Mouse (Mus musculus): ENCODE results near the gene Fam221b.
A peak's percentile ranks its signal among the peaks of the same experiment; 100 is the strongest.

Fam221b gene

DNA sequence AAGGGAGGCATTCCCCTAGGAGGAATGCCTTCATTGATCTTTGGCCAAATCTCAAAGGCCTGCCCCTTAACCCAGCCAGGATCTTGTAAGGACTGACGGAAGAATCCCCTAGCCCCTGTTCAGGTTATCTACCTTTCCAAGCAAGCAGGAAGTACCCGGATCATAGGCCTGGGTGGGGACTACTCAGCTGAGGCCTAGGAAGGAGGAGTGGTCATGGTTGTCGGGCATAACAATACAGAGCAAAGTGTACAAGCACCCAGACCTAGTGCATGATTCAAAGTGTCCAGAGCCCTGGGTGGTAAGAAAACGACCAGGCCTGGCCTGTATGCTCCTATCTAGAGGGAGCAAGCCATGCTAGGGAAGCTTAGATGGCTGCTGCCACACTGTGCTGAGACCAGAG is 6.7 kb upstream of the Fam221b start:
- H3K9me3 ChIP-seq (ENCODE audit: low read length) = no peaks in the 10 kb centered on the region
- H3K4me1 ChIP-seq (replicated peaks; ENCODE audit: low read depth, low read length) = peaks cover 33% of the 10 kb centered on the region
- peaks cover 3% of the 10 kb centered on the region for H3K27me3 ChIP-seq (ENCODE audit: insufficient read depth, low read length)
- 0 out of 2 replicates have a peak overlapping the region, but pooled peaks have one; percentile 13 for H3K4me3 ChIP-seq (replicated peaks; ENCODE audit: low read length)
- H3K36me3 ChIP-seq (ENCODE audit: insufficient read depth, low read length) = 0 out of 2 replicates have a peak, but pooled peaks cover 3% of the 10 kb centered on the region
- TF ChIP-seq POU5F1 (IDR thresholded peaks at IDR 0.05; ENCODE audit: borderline replicate concordance, low read length) (no peak), CTCF (conservative IDR thresholded peaks at IDR 0.05; ENCODE audit: low read length) (no peak), NANOG (IDR thresholded peaks at IDR 0.05; ENCODE audit: borderline replicate concordance, low read length) (no peak)

DNA sequence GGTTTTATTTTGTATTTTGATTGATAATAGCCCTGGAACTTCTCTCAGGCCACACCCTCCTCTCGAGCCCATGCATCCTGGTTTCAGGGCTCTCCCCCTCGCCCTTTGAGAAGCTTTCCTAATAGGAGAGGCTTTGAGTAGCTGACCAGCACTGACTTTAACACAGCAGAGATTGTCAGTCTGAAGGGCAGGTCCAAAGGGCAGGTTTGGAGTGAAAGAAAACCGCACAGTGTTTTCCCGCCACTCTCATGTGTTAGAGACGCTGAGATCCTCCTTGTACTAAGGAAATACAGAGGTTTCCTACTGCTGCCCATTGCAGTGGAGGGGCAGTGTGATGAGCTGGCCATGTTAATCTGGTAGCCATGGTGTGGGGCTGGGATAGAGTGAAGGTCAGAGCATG is 6.0 kb upstream of the Fam221b start:
- Histone ChIP-seq H3K4me1 (replicated peaks; ENCODE audit: low read depth, low read length) (peaks cover 35% of the 10 kb centered on the region), H3K9me3 (ENCODE audit: low read length) (no peaks in the 10 kb centered on the region), H3K27me3 (ENCODE audit: insufficient read depth, low read length) (peaks cover 8% of the 10 kb centered on the region), H3K4me3 (replicated peaks; ENCODE audit: low read length) (no peak overlapping the region), H3K36me3 (ENCODE audit: insufficient read depth, low read length) (0 out of 2 replicates have a peak, but pooled peaks cover 3% of the 10 kb centered on the region)
- TF ChIP-seq CTCF (conservative IDR thresholded peaks at IDR 0.05; ENCODE audit: low read length) (no peak), POU5F1 (IDR thresholded peaks at IDR 0.05; ENCODE audit: borderline replicate concordance, low read length) (no peak), NANOG (IDR thresholded peaks at IDR 0.05; ENCODE audit: borderline replicate concordance, low read length) (no peak)

DNA sequence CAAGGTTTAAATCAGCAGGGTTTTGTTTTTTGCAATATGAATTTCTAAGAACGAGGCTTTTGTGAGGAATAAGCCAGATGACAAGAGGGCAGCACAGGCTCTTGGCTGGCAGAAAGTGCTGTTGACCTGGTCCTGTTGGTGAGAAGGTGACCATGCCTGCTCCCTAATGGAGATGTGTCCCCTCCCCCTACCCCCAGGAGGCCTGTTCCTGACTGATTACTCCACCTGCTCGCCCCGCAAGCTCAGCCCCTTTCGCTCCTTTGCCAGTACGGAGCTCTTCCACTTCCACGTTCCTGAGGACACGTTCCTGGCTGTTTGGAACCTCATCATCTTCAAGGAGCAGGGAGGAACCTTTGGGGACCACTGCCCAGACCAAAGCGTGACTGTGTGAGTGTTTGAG is 4.8 kb upstream of the Fam221b start:
- Histone ChIP-seq H3K27me3 (ENCODE audit: insufficient read depth, low read length) (peaks cover 14% of the 10 kb centered on the region), H3K4me3 (replicated peaks; ENCODE audit: low read length) (no peak overlapping the region), H3K36me3 (ENCODE audit: insufficient read depth, low read length) (0 out of 2 replicates have a peak, but pooled peaks cover 3% of the 10 kb centered on the region), H3K4me1 (replicated peaks; ENCODE audit: low read depth, low read length) (peaks cover 43% of the 10 kb centered on the region), H3K9me3 (ENCODE audit: low read length) (no peaks in the 10 kb centered on the region)
- TF ChIP-seq NANOG (IDR thresholded peaks at IDR 0.05; ENCODE audit: borderline replicate concordance, low read length) (no peak), CTCF (conservative IDR thresholded peaks at IDR 0.05; ENCODE audit: low read length) (no peak), POU5F1 (IDR thresholded peaks at IDR 0.05; ENCODE audit: borderline replicate concordance, low read length) (no peak)

DNA sequence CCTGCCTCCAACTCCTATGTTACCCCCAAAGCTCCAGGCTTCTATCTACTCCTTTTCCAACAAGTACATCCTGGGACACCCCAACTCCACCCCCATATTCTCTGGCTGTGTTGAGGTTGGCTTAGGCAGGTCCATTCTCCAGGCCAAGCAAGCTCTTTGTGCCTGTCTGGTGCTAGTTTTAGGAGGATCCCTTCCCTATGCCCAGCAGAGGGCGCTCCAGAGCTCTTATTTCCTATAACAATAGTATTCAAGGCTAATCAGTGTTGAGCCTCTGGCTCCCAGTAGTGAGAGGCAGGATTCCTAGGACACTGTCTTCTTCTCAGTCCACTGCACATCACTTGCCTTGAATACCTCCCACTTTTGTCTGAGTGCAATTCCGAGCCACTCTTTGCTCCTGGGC is 3.1 kb upstream of the Fam221b start:
- 0 out of 2 replicates have a peak, but pooled peaks cover 3% of the 10 kb centered on the region for H3K36me3 ChIP-seq (ENCODE audit: insufficient read depth, low read length)
- no peak overlapping the region for H3K4me3 ChIP-seq (replicated peaks; ENCODE audit: low read length)
- H3K9me3 ChIP-seq (ENCODE audit: low read length) = no peaks in the 10 kb centered on the region
- peaks cover 50% of the 10 kb centered on the region for H3K4me1 ChIP-seq (replicated peaks; ENCODE audit: low read depth, low read length)
- TF ChIP-seq CTCF (conservative IDR thresholded peaks at IDR 0.05; ENCODE audit: low read length) = peak; percentile 75
- no peak for TF ChIP-seq POU5F1 (IDR thresholded peaks at IDR 0.05; ENCODE audit: borderline replicate concordance, low read length)
- TF ChIP-seq NANOG (IDR thresholded peaks at IDR 0.05; ENCODE audit: borderline replicate concordance, low read length) = no peak
- peaks cover 22% of the 10 kb centered on the region for H3K27me3 ChIP-seq (ENCODE audit: insufficient read depth, low read length)

DNA sequence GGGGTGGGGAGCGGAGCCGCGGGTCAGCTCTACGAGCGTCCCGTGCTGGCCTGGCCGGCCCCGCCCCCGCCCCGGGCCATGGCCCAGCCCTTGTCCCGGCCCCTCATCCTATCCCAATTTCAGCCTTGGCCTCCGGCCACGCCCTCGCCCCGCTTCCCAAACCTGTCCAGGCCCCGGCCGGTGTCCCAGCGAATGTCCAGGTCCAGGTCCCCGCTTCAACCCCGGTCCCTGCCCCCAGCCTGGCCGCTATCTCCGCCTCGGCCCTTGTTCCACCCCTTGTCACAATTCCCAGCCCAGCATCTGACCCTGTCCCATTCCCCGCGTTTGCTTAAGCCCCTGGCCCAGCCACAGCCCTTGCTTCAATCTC is 466 bp upstream of the Fam221b start:
- H3K4me3 ChIP-seq (replicated peaks; ENCODE audit: low read length) = peak overlapping the region; percentile 82
- H3K9me3 ChIP-seq (ENCODE audit: low read length) = no peaks in the 10 kb centered on the region
- H3K36me3 ChIP-seq (ENCODE audit: insufficient read depth, low read length) = 0 out of 2 replicates have a peak, but pooled peaks cover under 1% of the 10 kb centered on the region
- H3K4me1 ChIP-seq (replicated peaks; ENCODE audit: low read depth, low read length) = peaks cover 33% of the 10 kb centered on the region
- H3K27me3 ChIP-seq (ENCODE audit: insufficient read depth, low read length) = peaks cover 44% of the 10 kb centered on the region
- TF ChIP-seq CTCF (conservative IDR thresholded peaks at IDR 0.05; ENCODE audit: low read length) (no peak), POU5F1 (IDR thresholded peaks at IDR 0.05; ENCODE audit: borderline replicate concordance, low read length) (no peak), NANOG (IDR thresholded peaks at IDR 0.05; ENCODE audit: borderline replicate concordance, low read length) (no peak)

DNA sequence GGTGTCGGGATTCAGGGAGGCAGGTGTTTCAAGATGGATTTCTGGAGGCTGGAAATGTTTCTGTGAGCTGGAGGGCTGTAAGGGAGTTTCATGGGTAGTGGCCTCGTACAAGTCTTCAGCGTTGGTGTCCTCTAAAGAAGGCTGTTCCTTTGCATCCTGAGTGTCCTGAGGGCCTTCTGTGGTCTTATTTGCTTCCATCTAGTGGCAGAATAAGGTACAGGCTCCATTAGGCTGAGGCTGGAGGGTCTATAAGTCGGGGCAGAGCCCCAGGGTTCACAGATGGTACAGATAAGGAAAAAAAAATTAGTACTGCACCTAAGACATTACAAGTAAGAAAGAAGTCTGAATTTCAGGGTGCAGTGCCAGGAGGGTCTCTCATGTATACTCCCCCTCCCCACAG is 2.5 kb downstream of the Fam221b start:
- Histone ChIP-seq H3K4me3 (replicated peaks; ENCODE audit: low read length) (no peak overlapping the region), H3K4me1 (replicated peaks; ENCODE audit: low read depth, low read length) (peaks cover 17% of the 10 kb centered on the region), H3K36me3 (ENCODE audit: insufficient read depth, low read length) (no peaks in the 10 kb centered on the region), H3K27me3 (ENCODE audit: insufficient read depth, low read length) (peaks cover 66% of the 10 kb centered on the region), H3K9me3 (ENCODE audit: low read length) (no peaks in the 10 kb centered on the region)
- TF ChIP-seq CTCF (conservative IDR thresholded peaks at IDR 0.05; ENCODE audit: low read length) = peak; percentile 47
- TF ChIP-seq POU5F1 (IDR thresholded peaks at IDR 0.05; ENCODE audit: borderline replicate concordance, low read length) = no peak

DNA sequence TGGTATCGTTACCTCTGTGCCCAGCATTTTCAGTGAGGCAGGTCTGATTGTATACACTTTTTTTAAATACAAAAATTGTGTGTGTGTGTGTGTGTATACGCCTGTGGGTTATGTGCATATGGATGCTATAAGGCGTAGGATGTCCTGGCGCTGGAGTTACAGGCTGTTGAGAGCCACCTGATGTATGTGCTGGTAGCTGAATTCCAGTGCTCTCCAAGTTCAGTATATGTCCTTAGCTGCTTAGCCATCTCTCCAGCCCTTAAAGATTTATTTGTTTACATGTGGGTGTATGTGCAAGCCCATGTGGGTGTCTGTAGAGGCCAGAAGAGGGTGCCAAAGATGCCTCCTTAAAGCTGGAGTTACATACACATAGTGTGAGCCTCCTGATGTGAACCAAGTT is 11.8 kb downstream of the Fam221b start:
- no peak for TF ChIP-seq POU5F1 (IDR thresholded peaks at IDR 0.05; ENCODE audit: borderline replicate concordance, low read length)
- no peak for TF ChIP-seq CTCF (conservative IDR thresholded peaks at IDR 0.05; ENCODE audit: low read length)
- TF ChIP-seq NANOG (IDR thresholded peaks at IDR 0.05; ENCODE audit: borderline replicate concordance, low read length) = no peak
- Histone ChIP-seq H3K4me3 (replicated peaks; ENCODE audit: low read length) (peak overlapping the region; percentile 94), H3K36me3 (ENCODE audit: insufficient read depth, low read length) (no peaks in the 10 kb centered on the region)

DNA sequence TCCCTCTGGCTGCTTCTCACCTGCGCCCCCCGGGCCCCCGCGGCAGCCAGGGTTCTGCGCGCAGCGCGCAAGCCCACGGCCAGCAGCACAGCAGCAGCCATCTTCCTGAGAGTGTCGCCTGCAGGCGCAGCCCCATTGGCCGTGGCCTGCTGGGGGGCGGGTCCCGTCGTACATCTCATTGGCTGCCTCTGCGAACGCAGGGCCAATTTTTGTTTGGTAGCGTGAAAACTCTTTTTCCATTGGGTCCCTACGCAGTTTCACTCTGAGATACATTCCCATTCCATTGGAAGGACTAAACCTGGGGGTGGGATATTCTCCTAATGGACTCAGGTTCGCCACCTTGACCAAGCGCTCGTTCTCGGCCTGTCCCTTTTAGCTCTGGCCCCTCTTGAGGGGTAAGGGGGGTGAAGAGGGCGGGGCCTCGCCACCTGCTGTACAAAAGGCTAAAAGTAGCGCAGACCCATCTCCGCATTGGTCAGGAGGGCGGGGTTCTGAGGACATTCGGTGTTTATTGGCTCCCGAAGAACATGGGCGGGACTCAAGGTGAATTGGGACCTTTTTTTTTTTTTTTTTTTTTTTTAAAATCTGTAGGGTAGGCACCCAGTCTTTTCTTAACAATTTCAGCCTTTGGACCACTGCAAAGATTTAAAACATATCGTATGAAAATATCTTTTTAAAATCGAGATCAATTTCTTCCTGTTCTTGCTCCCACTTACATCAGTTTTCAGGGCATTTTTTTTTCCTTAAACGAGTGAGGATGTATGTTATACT is 12.4 kb downstream of the Fam221b start, which contains the start of gene Hint2:
Gene Hint2 (minus strand): TSS at position 128 of the 771 bp plus-strand sequence.
- no peak for TF ChIP-seq CTCF (conservative IDR thresholded peaks at IDR 0.05; ENCODE audit: low read length)
- no peak for TF ChIP-seq NANOG (IDR thresholded peaks at IDR 0.05; ENCODE audit: borderline replicate concordance, low read length)
- TF ChIP-seq POU5F1 (IDR thresholded peaks at IDR 0.05; ENCODE audit: borderline replicate concordance, low read length) = no peak
- H3K9me3 ChIP-seq (ENCODE audit: low read length) = no peaks in the 10 kb centered on the region
- peak within 1 kb of the TSS; percentile 94 for H3K4me3 ChIP-seq (replicated peaks; ENCODE audit: low read length)
- H3K36me3 ChIP-seq (ENCODE audit: insufficient read depth, low read length) = no peaks in the 10 kb centered on the region
- H3K27me3 ChIP-seq (ENCODE audit: insufficient read depth, low read length) = peaks cover 20% of the 10 kb centered on the region
- H3K4me1 ChIP-seq (replicated peaks; ENCODE audit: low read depth, low read length) = peaks cover 45% of the 10 kb centered on the region

More for the DNA sequence above, 11.8 kb downstream of the Fam221b start:
- no peaks in the 10 kb centered on the region for H3K9me3 ChIP-seq (ENCODE audit: low read length)
- H3K4me1 ChIP-seq (replicated peaks; ENCODE audit: low read depth, low read length) = peaks cover 45% of the 10 kb centered on the region
- peaks cover 26% of the 10 kb centered on the region for H3K27me3 ChIP-seq (ENCODE audit: insufficient read depth, low read length)
